Mouse (Mus musculus): ENCODE data around the gene Adnp.

GRCm38 (mm10) chr2:168166750-168167460, 40.0 kb downstream of the Adnp start:
- TF ChIP-seq USF1 (IDR thresholded peaks at IDR 0.05; ENCODE audit: low read depth) = peak; percentile 19
- TF ChIP-seq E2F4 (IDR thresholded peaks at IDR 0.05; ENCODE audit: insufficient read depth) = no peak
- no peak for TF ChIP-seq POLR2A (IDR thresholded peaks at IDR 0.05; ENCODE audit: insufficient read length, low read depth)
- no peak for TF ChIP-seq REST (IDR thresholded peaks at IDR 0.05; ENCODE audit: insufficient read depth, insufficient read length)
- TF ChIP-seq MAX (IDR thresholded peaks at IDR 0.05; ENCODE audit: low read depth) = no peak
- no peak for TF ChIP-seq MYOD1 (IDR thresholded peaks at IDR 0.05; ENCODE audit: control insufficient read depth in 1 of 3, insufficient read length in 2 of 3, low read depth in 2 of 3)
- TF ChIP-seq TCF12 (IDR thresholded peaks at IDR 0.05; ENCODE audit: insufficient read depth, poor library complexity, severe bottlenecking) = no peak
- no peak for TF ChIP-seq SRF (IDR thresholded peaks at IDR 0.05; ENCODE audit: control insufficient read depth, insufficient read length, low read depth)
- TF ChIP-seq POLR2AphosphoS2 (IDR thresholded peaks at IDR 0.05; ENCODE audit: insufficient read length, low read depth) = no peak

All from myocyte (in vitro differentiated cells).